Mouse (Mus musculus) liver, embryonic 15.5 days (tissue): ENCODE data around the gene Prrc2b. TPM values are rescaled to one million over a fixed set of nuclear protein-coding genes. Genes with fewer than 3 reads are reported as not detected.

Experiments used
- ATAC-seq: fragments of 200-750 bp; cut with Nextera tagmentation; 2 replicates; pipeline ENCODE4 v1.8.0; 2017; ENCODE audit warnings: moderate number of reproducible peaks, mild to moderate bottlenecking, moderate library complexity; ENCODE audit not compliant: insufficient read depth
- H3K27ac ChIP-seq: fragments of 300-500 bp; sonication (generic); replicated peaks from 2 replicates; pipeline ENCODE4 v1.5.1; 2015; ENCODE audit warnings: mild to moderate bottlenecking, inconsistent platforms
- H3K27me3 ChIP-seq: fragments of 300-500 bp; sonication (generic); 2 replicates; pipeline ENCODE4 v1.6.1; 2015; ENCODE audit warnings: mild to moderate bottlenecking, inconsistent platforms
- H3K36me3 ChIP-seq: fragments of 300-500 bp; sonication (generic); replicated peaks from 2 replicates; pipeline ENCODE4 v1.6.1; 2015; ENCODE audit warnings: moderate library complexity, mild to moderate bottlenecking, inconsistent platforms
- H3K4me1 ChIP-seq: fragments of 300-500 bp; sonication (generic); replicated peaks from 2 replicates; pipeline ENCODE4 v1.6.1; 2015; ENCODE audit warnings: inconsistent platforms
- H3K4me2 ChIP-seq: fragments of 300-500 bp; sonication (generic); 2 replicates; pipeline ENCODE4 v1.6.1; 2015; ENCODE audit warnings: moderate library complexity, mild to moderate bottlenecking, inconsistent platforms
- H3K4me3 ChIP-seq: fragments of 300-500 bp; sonication (generic); replicated peaks from 2 replicates; pipeline ENCODE4 v1.5.1; 2015; ENCODE audit warnings: mild to moderate bottlenecking, inconsistent platforms
- H3K9ac ChIP-seq: fragments of 300-500 bp; sonication (generic); 2 replicates; pipeline ENCODE4 v1.6.1; 2015; ENCODE audit warnings: moderate library complexity, mild to moderate bottlenecking, inconsistent platforms
- H3K9me3 ChIP-seq: fragments of 300-500 bp; sonication (generic); replicated peaks from 2 replicates; pipeline ENCODE4 v1.6.1; 2016; ENCODE audit warnings: inconsistent platforms
- WGBS: fragments of 180-500 bp; shearing (Covaris S2); methylation state at CpG from one replicate; pipeline ENCODE4 v1.1.7; 2015; ENCODE audit warnings: mixed read lengths; ENCODE audit not compliant: insufficient replicate concordance; 5-methylcytosine and 5-hydroxymethylcytosine counted together
- polyA plus RNA-seq: library from polyadenylated mRNA; unstranded; fragments of >200 nt; fragmentation: Nextera tagmentation; extraction: Ambion mirVana; gene quantifications from 2 replicates; pipeline ENCODE4 v1.2.1, GENCODE M21; 2015

Prrc2b gene
- polyA plus RNA-seq, 1 experiment from 2014 or later: 8.3 TPM

DNA sequence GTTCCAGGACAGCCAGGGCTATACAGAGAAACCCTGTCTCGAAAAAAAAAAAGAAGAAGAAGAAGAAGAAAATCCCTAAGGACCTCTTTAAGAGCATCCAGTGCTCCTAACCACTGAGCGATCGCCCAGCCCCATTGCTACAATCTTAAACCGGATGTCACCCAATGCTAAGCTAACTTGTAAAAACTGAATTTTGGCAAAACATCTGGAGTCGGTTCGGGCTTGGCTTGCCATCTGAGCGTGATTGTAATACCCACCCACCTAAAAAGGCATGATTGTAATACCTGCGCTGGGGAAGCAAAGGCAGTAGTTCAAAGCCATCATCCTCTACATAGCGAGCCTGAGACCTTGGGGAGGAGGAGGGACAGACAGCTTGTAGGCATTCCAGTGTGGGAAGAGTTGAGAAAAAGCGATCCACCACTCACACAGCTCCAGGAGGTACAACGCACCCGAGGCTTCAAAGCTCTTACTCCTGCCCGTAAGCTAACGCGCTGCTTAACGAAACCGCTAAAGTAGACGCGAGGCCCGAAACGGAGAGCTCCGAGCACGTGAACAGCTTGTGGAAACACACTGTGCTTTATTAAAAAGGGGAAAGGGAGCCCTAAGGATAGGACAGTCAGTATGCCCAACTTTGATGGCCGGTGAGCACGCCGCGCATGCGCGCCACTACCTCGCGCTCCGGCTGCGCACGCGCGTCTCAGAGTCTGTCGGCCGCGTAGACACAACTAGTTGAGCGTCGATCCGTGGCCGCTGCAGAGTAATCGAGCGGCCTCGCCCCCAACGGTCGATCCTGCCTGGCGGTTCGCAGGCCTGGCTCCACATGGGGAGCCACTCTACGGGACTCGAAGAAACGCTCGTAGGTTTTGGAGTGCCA is 85.2 kb downstream of the Prrc2b start, which contains the start of gene Pomt1:
Gene Pomt1 (plus strand): TSS at position 705 of the 874 bp plus-strand sequence.
- WGBS: under 1% methylated on average over 54 of the region's 54 CpGs
- Histone ChIP-seq H3K4me2 (peak within 1 kb of the TSS; percentile 89), H3K4me3 (peak within 1 kb of the TSS; percentile 65), H3K27me3 (no peaks in the 10 kb centered on the region), H3K36me3 (peaks cover 45% of the 10 kb centered on the region), H3K27ac (peak within 1 kb of the TSS; percentile 86), H3K9me3 (no peaks in the 10 kb centered on the region), H3K9ac (peak within 1 kb of the TSS; percentile 80), H3K4me1 (peaks cover 43% of the 10 kb centered on the region)
- ATAC-seq: peak; percentile 84

DNA sequence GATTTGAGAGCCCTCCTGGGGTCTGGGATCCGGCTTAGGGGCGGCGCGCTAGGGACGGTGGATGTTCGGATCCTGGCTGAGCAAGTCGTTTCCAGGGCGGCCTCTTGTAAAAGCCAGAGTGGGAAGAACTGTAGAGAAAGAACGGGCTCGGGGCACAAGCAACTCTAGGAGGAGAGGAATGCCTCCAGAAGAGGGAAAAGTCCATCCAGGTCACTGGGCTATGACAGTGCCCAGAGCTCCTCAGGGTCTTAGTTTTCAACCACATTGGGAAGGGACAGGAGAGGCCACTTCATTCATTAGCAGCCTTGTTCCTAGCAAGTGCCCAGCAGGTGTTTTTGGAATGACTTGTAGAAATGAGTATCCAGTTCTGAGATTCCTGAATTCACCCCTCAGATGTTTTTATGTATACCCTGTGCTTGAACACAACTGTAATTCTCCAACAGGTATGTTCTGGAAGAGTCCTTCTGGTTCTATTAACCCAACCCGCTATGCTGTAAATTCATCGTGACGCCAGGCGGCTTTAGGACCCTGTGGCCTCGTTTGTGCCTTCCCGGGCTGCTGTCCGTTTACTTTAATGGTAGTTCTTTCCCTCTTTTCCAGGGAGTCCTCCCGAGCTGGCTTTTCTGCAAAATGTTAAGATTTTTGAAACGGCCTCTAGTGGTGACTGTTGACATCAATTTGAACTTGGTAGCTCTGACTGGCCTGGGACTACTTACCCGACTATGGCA is 86.0 kb downstream of the Prrc2b start:
- H3K36me3 ChIP-seq: peaks cover 45% of the 10 kb centered on the region
- peak; percentile 53 for ATAC-seq
- peak overlapping the region; percentile 86 for H3K27ac ChIP-seq
- H3K27me3 ChIP-seq: no peaks in the 10 kb centered on the region
- H3K9ac ChIP-seq: peak overlapping the region; percentile 69
- WGBS: under 1% methylated on average over 20 of the region's 20 CpGs
- no peaks in the 10 kb centered on the region for H3K9me3 ChIP-seq
- H3K4me2 ChIP-seq: peak overlapping the region; percentile 89
- H3K4me1 ChIP-seq: peaks cover 43% of the 10 kb centered on the region
- peak overlapping the region; percentile 65 for H3K4me3 ChIP-seq

DNA sequence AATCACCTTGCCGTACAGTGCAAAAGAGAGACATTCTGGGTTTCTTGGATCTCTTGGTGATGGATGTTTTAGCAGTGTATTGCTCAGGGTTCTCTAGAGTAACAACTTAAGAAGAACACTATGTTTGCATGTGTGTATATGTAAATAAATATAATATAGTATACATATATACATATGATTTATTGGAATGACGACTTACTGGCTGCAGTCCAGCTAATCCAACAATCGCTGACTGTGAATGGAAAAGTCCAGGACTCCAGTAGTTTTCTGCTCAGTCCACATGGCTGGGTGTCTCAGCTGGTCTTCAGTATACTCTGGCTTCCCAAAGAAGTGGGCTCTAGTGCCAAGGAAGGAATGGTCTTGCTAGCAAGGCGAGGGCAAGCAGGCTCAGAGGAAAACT is 86.7 kb downstream of the Prrc2b start:
- peak overlapping the region; percentile 65 for H3K4me3 ChIP-seq
- ATAC-seq: no peak
- 35% methylated on average over 4 of the region's 4 CpGs for WGBS
- peak overlapping the region; percentile 86; the same call in 1 of the 2 replicates for H3K27ac ChIP-seq
- H3K27me3 ChIP-seq: no peaks in the 10 kb centered on the region
- H3K36me3 ChIP-seq: peaks cover 39% of the 10 kb centered on the region
- H3K9me3 ChIP-seq: no peaks in the 10 kb centered on the region
- H3K4me1 ChIP-seq: peaks cover 43% of the 10 kb centered on the region
- H3K9ac ChIP-seq: peak overlapping the region; percentile 69
- H3K4me2 ChIP-seq: peak overlapping the region; percentile 89

DNA sequence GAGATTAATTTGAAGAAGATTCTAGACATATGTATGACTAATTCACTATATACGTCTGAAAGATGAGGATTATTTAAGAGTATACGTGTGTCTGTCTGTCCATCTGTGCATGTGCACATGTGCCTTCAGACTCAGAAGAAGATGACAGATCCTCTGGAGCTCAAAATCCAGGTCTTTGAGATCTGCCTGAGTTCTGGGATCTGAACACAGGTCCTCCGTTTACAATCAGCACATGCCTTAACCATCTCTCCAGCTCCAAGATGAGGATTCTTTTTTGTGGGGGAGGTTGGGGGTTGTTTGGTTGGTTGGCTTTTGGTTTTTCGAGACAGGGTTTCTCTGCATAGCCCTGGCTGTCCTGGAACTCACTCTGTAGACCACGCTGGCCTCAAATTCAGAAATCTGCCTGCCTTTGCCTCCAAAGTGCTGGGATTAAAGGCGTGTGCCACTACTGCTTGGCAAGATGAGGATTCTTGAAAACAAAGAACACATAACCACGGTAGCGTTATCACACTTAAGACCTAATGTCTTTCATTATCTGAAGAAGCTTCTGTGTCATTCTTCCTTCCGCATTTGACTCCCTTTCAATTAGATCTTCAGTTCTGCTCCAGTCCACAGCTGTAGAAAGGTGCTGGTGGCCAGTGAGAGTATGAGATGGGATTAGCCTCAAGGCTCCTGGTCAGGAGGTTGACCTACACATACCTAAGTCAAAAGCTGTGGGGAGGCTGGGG is 88.0 kb downstream of the Prrc2b start:
- Histone ChIP-seq H3K4me1 (peaks cover 41% of the 10 kb centered on the region), H3K4me2 (no peak overlapping the region), H3K27me3 (no peaks in the 10 kb centered on the region), H3K9ac (no peak overlapping the region), H3K4me3 (no peak overlapping the region), H3K27ac (no peak overlapping the region), H3K36me3 (peaks cover 35% of the 10 kb centered on the region), H3K9me3 (no peaks in the 10 kb centered on the region)
- ATAC-seq: no peak
- 61% methylated on average over 9 of the region's 9 CpGs for WGBS

DNA sequence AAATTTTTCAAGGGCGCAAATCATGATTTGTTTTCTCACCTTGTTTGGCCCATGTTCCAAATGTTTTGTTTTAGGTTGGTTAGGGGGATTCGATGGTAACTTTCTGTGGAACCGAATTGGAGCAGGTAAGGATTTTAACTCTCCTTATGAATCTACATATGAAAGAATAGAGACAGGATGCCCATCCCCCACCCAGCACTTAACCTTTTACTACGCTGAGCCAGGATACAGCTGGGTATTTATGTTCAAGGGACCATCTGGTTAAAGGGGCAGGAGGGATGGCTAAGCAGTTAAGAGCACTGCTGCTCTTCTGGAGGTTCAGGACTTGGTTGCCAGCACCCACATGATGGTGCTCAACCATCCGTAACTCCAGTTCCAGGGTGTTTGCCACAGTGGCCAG is 89.7 kb downstream of the Prrc2b start:
- Histone ChIP-seq H3K4me1 (peaks cover 28% of the 10 kb centered on the region), H3K36me3 (peaks cover 46% of the 10 kb centered on the region), H3K9ac (no peak overlapping the region), H3K4me3 (no peak overlapping the region), H3K27ac (no peak overlapping the region), H3K27me3 (no peaks in the 10 kb centered on the region), H3K9me3 (no peaks in the 10 kb centered on the region), H3K4me2 (no peak overlapping the region)
- no peak for ATAC-seq
- 81% methylated on average over 5 of the region's 5 CpGs for WGBS

DNA sequence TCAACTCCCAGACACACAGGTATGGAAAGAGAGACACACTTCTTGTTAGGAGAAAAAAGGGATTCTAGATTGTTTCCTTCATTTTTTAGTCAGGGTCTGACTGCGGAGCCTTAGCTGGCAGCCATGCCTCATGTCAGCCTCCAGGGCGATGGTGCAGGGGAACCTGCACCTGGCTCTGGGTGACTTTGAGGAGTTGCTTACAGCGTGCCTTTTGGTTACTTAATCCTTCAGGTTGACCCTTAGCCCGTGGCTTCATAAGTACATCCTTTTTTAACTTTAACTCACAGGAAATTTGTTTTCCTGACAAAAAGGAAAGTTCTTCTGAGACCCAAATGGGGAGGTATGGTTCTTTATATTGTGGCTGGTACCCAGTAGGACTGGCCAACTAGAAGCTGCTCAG is 92.1 kb downstream of the Prrc2b start:
- no peak for ATAC-seq
- Histone ChIP-seq H3K27me3 (no peaks in the 10 kb centered on the region), H3K4me3 (no peak overlapping the region), H3K4me1 (peaks cover 10% of the 10 kb centered on the region), H3K9ac (no peak overlapping the region), H3K4me2 (no peak overlapping the region), H3K9me3 (no peaks in the 10 kb centered on the region), H3K36me3 (peaks cover 68% of the 10 kb centered on the region), H3K27ac (no peak overlapping the region)
- WGBS: 71% methylated on average over 4 of the region's 4 CpGs

DNA sequence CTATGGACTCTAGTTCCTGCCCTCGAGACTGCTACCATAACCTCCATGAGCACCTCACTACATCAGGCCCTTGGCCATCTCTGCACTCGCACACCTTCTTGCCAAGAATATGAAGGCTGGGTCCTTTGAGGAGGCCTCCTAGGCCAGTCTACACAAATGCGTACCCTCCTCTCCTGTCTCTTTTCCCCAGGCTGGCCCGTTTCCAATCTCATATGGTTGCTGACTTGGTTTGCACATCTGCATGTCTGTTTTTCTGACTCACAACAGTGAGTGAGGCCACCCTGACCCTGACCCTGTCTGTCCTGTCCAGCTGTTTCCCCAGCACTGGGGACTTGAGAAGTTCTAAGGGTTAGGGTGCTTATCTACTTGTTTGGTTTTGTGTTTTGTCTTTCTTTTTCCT is 95.9 kb downstream of the Prrc2b start:
- H3K36me3 ChIP-seq: peaks cover 83% of the 10 kb centered on the region

DNA sequence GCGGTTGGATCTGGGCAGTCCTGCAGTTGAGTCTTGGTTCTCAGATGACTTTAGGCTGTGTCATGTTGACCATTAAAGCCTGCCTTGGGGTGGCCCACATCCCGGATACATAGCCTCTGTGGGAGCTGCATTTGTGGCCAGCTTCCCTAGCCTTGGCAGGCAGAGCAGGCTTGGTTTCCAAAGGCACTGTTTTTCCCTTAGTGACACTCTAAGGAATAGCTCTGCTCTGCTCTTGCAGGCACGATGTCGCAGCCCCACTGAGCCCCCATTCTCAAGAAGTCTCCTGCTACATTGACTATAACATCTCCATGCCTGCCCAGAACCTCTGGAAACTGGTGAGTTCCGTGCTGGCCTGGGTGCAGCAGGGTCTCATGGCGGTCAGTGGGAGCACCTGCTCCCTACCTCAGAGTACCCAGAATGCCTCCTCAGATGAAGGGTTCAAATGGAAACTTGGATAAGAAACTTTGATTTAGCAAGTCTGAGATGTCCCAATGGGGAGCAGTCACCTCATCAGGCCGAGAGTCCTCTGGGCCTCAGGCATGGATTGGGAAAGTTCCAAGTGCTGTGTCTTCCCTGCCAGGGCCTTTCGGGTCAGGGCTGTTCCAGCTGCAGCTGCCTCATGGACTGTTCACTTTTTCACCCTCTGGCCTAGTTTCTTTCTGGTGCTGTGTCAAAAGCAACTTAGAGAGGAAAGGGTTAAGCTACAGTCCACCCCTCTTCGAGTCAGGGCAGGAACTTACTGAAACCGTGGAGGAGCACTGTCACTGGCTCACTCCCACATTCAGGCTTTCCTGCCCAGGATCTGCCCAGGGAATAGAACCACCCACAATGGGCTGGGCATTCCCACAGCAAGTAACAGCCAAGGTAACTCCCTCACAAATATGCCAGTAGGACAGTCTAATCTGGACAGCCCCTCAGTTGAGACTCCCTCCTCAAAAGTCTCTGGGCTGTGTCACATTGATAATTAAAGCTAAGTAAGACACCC is 97.8 kb downstream of the Prrc2b start:
- no peak for ATAC-seq
- H3K9ac ChIP-seq: no peak overlapping the region
- no peak overlapping the region for H3K27ac ChIP-seq
- H3K4me2 ChIP-seq: no peak overlapping the region
- 70% methylated on average over 10 of the region's 10 CpGs for WGBS
- peaks cover 93% of the 10 kb centered on the region for H3K36me3 ChIP-seq
- no peaks in the 10 kb centered on the region for H3K4me1 ChIP-seq
- H3K4me3 ChIP-seq: no peak overlapping the region
- H3K9me3 ChIP-seq: no peaks in the 10 kb centered on the region
- no peaks in the 10 kb centered on the region for H3K27me3 ChIP-seq

More for the DNA sequence above, 95.9 kb downstream of the Prrc2b start:
- H3K9ac ChIP-seq: no peak overlapping the region
- no peaks in the 10 kb centered on the region for H3K27me3 ChIP-seq
- H3K27ac ChIP-seq: no peak overlapping the region
- no peak overlapping the region for H3K4me3 ChIP-seq
- no peak overlapping the region for H3K4me2 ChIP-seq
- ATAC-seq: no peak
- no peaks in the 10 kb centered on the region for H3K4me1 ChIP-seq
- H3K9me3 ChIP-seq: no peaks in the 10 kb centered on the region
- WGBS: 62% methylated on average over 4 of the region's 4 CpGs

DNA sequence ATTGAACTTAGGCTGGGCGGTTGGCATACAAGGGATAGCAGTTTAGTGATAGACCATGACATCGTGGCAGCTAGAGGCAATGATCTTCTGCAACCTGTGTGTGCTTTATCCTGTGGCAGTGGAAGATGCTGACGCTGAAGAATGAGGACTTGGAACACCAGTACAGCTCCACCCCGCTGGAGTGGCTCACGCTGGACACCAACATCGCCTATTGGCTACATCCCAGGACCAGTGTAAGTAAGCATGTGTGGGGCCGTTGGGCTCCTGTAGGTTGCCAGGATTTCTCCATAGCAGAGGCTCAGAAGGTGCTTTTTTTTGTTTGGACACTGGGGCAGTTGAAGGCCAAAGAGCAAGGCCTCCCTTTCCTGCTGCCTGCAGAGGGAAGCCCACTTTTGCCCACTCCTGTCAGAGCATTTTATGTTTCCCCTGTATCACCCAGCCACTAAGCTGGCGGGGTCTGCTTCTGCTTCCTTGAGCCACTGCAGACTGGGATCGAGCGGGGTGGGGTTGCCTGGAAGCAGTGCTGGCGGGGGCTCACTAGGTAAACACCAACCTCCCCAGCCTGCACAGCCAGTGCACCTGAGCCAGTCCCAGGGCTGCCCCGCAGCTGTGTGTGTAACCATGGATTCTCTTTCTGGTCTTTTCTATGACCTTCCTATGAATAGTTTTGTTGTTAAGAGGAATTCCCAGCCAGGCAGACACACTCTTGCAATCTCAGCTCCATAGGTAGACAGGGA is 101.1 kb downstream of the Prrc2b start:
- Histone ChIP-seq H3K27me3 (no peaks in the 10 kb centered on the region), H3K36me3 (peaks cover 84% of the 10 kb centered on the region), H3K4me3 (no peak overlapping the region), H3K27ac (no peak overlapping the region), H3K9me3 (no peaks in the 10 kb centered on the region), H3K4me2 (no peak overlapping the region), H3K4me1 (no peaks in the 10 kb centered on the region; the same call in 1 of the 2 replicates), H3K9ac (no peak overlapping the region)
- 69% methylated on average over 12 of the region's 12 CpGs for WGBS
- ATAC-seq: no peak
